Mouse (Mus musculus): ENCODE results near the gene Zfp273.
A peak's percentile ranks its signal among the peaks of the same experiment; 100 is the strongest.
"Not testable (repeated sequence)": the region's sequence is repeated elsewhere in the genome, so short reads cannot be mapped to it uniquely, and the experiment has no call there.

Zfp273 gene

DNA sequence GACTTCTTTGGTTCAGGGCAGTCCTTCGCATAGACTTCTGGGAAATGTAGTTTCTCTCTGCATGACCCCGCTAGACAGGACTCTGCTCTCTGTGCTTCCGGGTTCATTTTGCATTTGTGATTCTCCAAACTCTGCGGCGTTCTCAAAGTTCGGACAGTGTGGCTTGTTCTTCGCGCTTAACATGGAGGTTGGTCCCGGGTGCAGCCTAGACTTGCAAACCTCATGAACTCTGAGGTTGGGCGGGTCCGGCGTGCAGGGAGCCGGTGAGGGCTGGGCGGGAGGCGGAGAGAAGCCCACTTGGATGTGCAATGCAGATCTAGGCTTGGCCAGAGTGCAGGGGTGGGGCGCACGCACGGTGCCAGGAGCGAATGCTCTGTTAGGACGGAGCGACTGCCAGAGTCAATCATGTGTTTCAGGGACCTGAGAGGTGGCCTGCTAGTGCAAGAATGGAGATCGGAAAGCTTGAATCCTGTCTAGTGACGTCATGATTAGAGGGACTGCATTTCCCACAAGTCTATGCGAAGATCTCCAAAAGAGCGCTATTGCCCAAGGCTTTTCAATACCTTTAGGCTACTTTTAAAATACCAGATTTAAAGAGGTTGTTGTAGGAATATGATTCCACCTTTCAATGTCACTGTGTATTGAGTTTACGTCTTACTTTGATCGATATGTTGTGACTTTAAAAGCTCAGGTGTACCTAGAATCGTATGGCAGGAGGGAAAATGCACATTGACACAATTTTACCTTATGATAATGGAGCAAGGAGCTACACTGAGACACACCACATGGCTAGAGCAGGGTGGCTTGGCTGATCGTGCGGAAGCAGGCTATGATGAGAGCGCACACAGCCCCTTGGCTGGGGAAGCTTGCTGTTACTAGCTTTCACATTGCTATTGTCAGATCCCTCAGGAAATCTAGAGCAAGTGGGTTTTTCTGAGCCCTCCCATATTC is at the start of gene Zfp273:
Gene Zfp273 (plus strand): TSS at position 31 of the 951 bp plus-strand sequence.
- peak; percentile 81 for DNase-seq (ENCODE audit: low spot score)

DNA sequence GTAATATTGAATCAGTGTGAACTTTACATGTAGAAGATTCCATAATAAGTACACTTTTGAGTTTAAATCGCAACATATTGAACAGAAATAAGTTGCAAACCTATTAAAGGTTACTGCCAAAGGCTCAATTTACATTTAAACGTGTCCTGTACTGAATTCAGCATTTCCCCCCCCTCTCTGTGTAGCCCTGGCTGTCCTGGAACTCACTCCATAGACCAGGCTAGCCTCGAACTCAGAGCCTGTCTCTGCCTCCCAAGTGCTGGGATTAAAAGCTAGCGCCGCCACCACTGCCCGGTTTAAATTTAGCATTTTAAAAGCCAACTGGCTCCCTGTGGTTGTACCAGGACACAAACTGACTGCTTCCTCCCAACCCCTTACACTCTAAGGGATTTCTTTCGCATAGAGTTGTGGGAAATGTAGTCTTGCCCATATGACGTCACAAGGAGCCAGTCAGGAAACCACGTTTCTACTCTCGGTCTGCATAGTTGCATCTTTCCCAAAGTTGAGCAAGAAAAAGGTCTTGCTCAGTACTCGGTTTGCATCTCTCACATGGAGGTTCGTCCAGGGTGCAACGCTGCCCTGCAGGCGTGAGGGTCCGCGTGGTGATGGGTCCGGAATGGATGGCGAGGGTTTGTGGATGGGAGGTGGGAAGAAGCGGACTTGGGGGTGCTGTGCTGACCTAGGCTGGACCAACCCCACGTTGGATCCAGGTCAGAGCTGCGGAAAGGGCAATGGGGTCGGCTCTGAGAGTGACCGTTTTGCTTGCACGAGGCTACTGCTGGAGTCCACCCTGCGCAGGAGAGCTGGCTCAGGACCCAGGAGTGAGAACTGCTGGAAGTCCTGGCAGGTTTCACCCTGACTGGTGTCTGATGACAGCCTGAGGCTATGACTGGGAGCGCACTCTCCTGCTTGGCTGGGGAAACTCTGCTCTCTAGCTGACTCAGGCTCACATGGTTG is 34.0 kb upstream of the Zfp273 start, which contains the start of gene Zfp493:
Gene Zfp493 (plus strand): TSS at position 429 of the 957 bp plus-strand sequence.
- peak; percentile 73 for DNase-seq (ENCODE audit: low spot score)

GRCm38 (mm10) chr13:67791921-67792455 is 21.6 kb upstream of the Zfp273 start:
- no peak for DNase-seq (ENCODE audit: low spot score)

DNA sequence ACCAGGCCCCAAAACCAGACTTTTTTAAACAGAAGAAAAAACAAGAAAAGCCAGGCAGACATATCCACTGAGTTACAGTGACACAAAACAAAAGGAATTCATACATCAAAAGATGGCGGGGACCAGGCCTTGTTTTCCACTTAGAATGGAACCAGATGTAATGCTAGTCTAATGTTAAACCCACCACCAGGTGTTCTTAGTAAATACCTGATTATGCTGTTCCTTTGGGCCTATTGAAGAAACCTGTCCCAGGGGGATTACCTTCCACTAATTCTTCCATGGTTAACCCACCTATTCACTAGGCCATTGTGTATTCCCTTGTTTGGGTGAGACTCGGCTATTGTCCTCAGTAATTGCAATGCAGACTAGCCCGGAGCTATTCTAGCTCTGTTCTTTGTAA is 14.9 kb upstream of the Zfp273 start:
- no peak for DNase-seq (ENCODE audit: low spot score)

DNA sequence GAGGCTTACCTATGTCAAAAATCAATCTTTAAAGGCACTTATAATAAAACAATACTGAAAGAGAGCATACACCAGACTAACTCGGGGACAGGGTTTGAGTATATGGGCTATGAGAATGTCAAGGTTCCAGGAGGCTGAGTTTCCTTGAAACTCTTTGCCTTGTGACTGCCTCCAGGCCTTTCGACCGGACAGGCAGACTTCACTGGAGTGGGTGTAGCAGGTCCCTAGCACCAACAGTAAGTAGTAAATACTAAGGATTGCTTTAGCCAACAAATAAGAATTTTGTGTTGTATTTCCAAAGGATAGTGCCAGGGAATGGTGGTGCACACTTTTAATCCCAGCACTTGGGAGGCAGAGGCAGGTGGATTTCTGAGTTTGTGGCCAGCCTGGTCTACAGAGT is 14.4 kb upstream of the Zfp273 start:
- DNase-seq (ENCODE audit: low spot score): not testable (repeated sequence)

GRCm38 (mm10) chr13:67811651-67812210 is 1.8 kb upstream of the Zfp273 start:
- DNase-seq (ENCODE audit: low spot score): no peak

- DNase-seq (ENCODE audit: low spot score): no peak
Observed at GRCm38 (mm10) chr13:67812961-67813709, 405 bp upstream of the Zfp273 start.

DNA sequence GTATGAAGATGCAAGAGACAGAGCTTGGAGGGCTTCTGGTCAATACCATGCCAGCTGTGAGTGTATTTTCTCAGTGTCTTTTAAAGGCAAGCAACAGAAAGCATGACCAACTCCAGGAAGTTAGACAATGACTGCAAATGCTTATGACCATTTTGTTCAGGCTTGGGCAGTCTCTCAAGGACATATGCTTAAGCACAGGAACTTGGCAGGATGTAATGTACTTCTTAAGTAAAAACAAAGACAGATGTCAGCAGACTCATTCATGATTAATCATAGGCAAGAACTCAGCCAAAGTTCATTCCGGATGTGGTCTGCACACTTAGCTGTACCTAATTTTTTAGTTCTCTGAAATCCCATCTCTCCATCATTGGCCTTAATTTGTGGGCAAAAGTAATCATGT is 5.1 kb downstream of the Zfp273 start:
- no peak for DNase-seq (ENCODE audit: low spot score)

DNA sequence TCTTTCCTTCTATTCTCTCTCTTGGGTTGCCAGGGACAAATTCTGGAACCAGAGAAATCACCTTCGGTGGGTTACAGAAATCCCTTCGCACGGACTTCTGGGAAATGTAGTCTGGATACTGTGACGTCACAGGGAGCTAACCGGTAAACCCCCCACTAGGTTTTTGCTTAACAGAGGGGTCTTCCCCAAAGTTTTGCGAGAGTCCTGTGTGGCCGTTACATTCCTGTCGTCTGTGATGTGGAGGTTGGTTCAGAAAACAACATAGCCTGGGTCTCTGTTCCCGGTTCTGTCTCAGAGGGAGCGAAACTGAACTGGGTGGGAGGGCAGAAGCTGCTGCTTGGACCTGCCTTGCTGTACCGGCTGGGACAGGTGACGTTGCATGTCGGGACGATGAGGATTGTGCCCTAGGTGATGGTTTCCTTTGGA is 17.4 kb downstream of the Zfp273 start, which contains the start of gene Gm10037:
Gene Gm10037 (plus strand): TSS at position 196 of the 426 bp plus-strand sequence.
- peak; percentile 53 for DNase-seq (ENCODE audit: low spot score)

- DNase-seq (ENCODE audit: low spot score): not testable (repeated sequence)
Observed at GRCm38 (mm10) chr13:67833137-67833536, 19.6 kb downstream of the Zfp273 start.

DNA sequence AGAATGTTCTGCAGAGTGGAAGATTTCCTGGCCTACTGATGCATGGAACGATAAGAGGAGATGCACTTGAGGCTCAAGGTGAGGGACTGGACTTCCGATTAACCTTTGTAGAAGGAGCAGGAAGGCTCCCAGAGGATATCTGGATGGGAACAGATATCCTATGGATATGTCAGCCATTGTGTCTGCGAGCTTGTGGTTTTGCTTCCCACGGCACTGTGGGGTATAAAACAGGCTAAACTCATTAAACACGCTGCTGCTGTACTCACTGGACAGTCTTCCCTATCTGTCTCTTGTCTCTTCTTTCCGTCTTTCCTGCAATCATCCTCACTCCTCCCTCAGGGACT is 30.2 kb downstream of the Zfp273 start:
- no peak for DNase-seq (ENCODE audit: low spot score)

- peak; percentile 61 for DNase-seq (ENCODE audit: low spot score)
Observed at GRCm38 (mm10) chr13:67844119-67844852, 30.7 kb downstream of the Zfp273 start.

GRCm38 (mm10) chr13:67844853-67845194 is 31.3 kb downstream of the Zfp273 start:
- DNase-seq (ENCODE audit: low spot score): no peak

DNA sequence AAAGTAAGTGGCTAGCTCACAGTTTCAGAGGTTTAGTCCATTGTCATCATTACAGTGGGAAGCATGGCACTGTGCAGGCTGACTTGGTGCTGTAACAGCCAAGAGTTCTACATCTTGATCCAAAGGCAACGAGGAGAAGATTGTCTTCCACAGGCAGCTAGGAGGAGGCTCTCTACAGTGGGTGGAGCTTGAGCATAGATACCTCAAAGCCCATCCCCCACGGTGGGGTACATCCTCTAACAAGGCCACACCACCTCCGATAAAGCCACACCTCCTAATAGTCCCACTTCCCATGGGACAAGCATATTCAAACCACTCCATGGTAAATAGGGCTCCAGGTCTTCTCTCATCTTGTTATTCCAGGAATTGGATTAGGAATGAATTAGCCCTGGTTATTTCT is 36.8 kb downstream of the Zfp273 start:
- no peak for DNase-seq (ENCODE audit: low spot score)

DNA sequence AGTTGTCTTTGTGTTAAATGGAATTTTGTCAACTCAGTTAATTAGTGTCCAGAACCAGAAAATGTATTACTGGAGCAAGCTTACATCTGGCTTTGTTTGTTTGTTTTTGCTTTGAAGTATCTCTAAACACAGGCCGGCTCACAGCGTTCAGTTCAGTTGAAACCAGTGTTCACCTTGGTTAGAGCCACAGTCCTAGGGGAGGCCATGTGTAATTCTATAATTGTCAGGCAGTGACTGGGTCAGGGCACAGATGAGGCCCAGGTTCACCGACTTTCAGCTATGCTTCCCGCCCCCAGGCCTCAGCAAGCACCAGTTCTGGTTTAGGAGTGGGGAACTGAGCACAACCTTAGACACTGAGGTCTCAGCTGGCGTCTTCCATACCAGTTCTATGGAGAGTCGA is 39.6 kb downstream of the Zfp273 start:
- DNase-seq (ENCODE audit: low spot score): no peak

DNA sequence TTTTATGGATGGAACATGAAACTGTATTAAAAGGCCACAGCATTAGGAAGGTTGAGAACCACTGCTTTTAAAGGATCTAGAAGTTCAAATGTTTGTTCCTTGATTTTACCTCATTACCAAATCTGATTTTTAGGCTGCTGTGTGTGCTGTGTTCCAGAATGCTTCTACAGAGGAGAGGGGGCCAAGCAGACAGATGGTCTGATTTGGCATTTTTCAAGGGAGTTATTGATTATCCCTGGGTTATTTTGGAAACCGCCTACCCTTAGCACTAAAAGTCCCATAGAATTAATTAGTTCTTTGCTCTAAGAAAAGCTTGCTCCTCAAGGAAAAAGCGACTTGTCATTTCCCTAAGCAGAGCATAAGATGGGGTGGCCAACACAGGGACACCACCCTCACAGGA is 40.4 kb downstream of the Zfp273 start:
- DNase-seq (ENCODE audit: low spot score): peak; percentile 48

GRCm38 (mm10) chr13:67857317-67857716 is 43.8 kb downstream of the Zfp273 start:
- DNase-seq (ENCODE audit: low spot score): no peak

GRCm38 (mm10) chr13:67862508-67862907 is 49.0 kb downstream of the Zfp273 start:
- no peak for DNase-seq (ENCODE audit: low spot score)

GRCm38 (mm10) chr13:67863026-67863425 is 49.5 kb downstream of the Zfp273 start, which contains the start of gene BC048507:
Gene BC048507, plus strand, starts transcription at chr13:67863326.
- DNase-seq (ENCODE audit: low spot score): no peak

- DNase-seq (ENCODE audit: low spot score): no peak
Observed at GRCm38 (mm10) chr13:67864764-67865350, 51.3 kb downstream of the Zfp273 start.

All from layer of hippocampus, adult 9-10 months (tissue).